Mouse (Mus musculus) stomach, embryonic 16.5 days (tissue): Measurements from ENCODE around the gene Tmem229b. TPM values are rescaled to one million over a fixed set of nuclear protein-coding genes. Genes with fewer than 3 reads are reported as not detected.

ENCODE experiments used
- ATAC-seq: fragments of 200-750 bp; cut with Nextera tagmentation; 2 replicates; pipeline ENCODE4 v1.8.0; 2017; ENCODE audit warnings: moderate number of reproducible peaks, moderate TSS enrichment; ENCODE audit not compliant: insufficient read depth, low FRiP score
- H3K27ac ChIP-seq: fragments of 300-500 bp; sonication (generic); 2 replicates; pipeline ENCODE4 v1.5.1; 2014; ENCODE audit warnings: low read length
- H3K27me3 ChIP-seq: fragments of 300-500 bp; sonication (generic); 2 replicates; pipeline ENCODE4 v1.6.1; 2014; ENCODE audit warnings: low read length, control low read depth, mixed read lengths; ENCODE audit not compliant: control insufficient read depth, insufficient read depth
- H3K36me3 ChIP-seq: fragments of 300-500 bp; sonication (generic); 2 replicates; pipeline ENCODE4 v1.6.1; 2014; ENCODE audit warnings: low read length; ENCODE audit not compliant: control insufficient read depth, insufficient read depth
- H3K4me1 ChIP-seq: fragments of 300-500 bp; sonication (generic); 2 replicates; pipeline ENCODE4 v1.6.1; 2014; ENCODE audit warnings: low read length, control low read depth, mixed read lengths; ENCODE audit not compliant: control insufficient read depth, insufficient read depth
- H3K4me2 ChIP-seq: fragments of 300-500 bp; sonication (generic); 2 replicates; pipeline ENCODE4 v1.6.1; 2014; ENCODE audit warnings: low read depth, low read length, mixed read lengths
- H3K4me3 ChIP-seq: fragments of 300-500 bp; sonication (generic); replicated peaks from 2 replicates; pipeline ENCODE4 v1.5.1; 2014; ENCODE audit warnings: mild to moderate bottlenecking, low read length
- H3K9ac ChIP-seq: fragments of 300-500 bp; sonication (generic); 2 replicates; pipeline ENCODE4 v1.6.1; 2014; ENCODE audit warnings: low read length
- H3K9me3 ChIP-seq: fragments of 300-500 bp; sonication (generic); replicated peaks from 2 replicates; pipeline ENCODE4 v1.6.1; 2016; ENCODE audit warnings: low read length, control low read depth; ENCODE audit not compliant: control insufficient read depth
- WGBS: fragments of 180-500 bp; shearing (Covaris S2); extraction: QIAGEN DNeasy Blood & Tissue Kit; methylation state at CpG from one replicate; pipeline ENCODE4 v1.1.7; 2014; 5-methylcytosine and 5-hydroxymethylcytosine counted together
- polyA plus RNA-seq: library from polyadenylated mRNA; unstranded; fragments of >200 nt; fragmentation: Nextera tagmentation; extraction: Ambion mirVana; gene quantifications from 2 replicates; pipeline ENCODE4 v1.2.1, GENCODE M21; 2015

Gene Tmem229b
- 7.1 and 7.6 TPM in 2 replicates for polyA plus RNA-seq

GRCm38 (mm10) chr12:79007126-79007753, at the start of gene Tmem229b:
Tmem229b (minus strand) TSS chr12:79007627.
- peak within 1 kb of the TSS; percentile 88 for H3K9ac ChIP-seq
- 3% methylated on average over 46 of the region's 49 CpGs for WGBS
- H3K4me2 ChIP-seq, result peak within 1 kb of the TSS; percentile 60
- H3K27me3 ChIP-seq, result no peaks in the 10 kb centered on the region
- H3K4me1 ChIP-seq, result peaks cover 5% of the 10 kb centered on the region; the same call in 1 of the 2 replicates
- peak within 1 kb of the TSS; percentile 93 for H3K4me3 ChIP-seq
- no peaks in the 10 kb centered on the region for H3K36me3 ChIP-seq
- peak; percentile 72 for ATAC-seq
- no peaks in the 10 kb centered on the region for H3K9me3 ChIP-seq
- peak within 1 kb of the TSS; percentile 31 for H3K27ac ChIP-seq

GRCm38 (mm10) chr12:79055276-79055675, 47.8 kb upstream of the Tmem229b start:
- Histone ChIP-seq H3K4me1 (peaks cover 2% of the 10 kb centered on the region), H3K27ac (no peak overlapping the region), H3K9ac (no peak overlapping the region), H3K27me3 (no peaks in the 10 kb centered on the region), H3K36me3 (no peaks in the 10 kb centered on the region), H3K4me2 (no peak overlapping the region), H3K4me3 (no peak overlapping the region), H3K9me3 (no peaks in the 10 kb centered on the region)
- peak; percentile 50; the same call in 1 of the 2 replicates for ATAC-seq
- WGBS, result 82% methylated on average over 7 of the region's 7 CpGs

- 77% methylated on average over 2 of the region's 2 CpGs for WGBS
- Histone ChIP-seq H3K27ac (no peak overlapping the region), H3K4me1 (no peaks in the 10 kb centered on the region), H3K4me3 (no peak overlapping the region), H3K36me3 (no peaks in the 10 kb centered on the region), H3K9me3 (no peaks in the 10 kb centered on the region), H3K4me2 (no peak overlapping the region), H3K27me3 (no peaks in the 10 kb centered on the region), H3K9ac (no peak overlapping the region)
- ATAC-seq, result no peak
Measured at GRCm38 (mm10) chr12:79052073-79052472, 44.6 kb upstream of the Tmem229b start.

- no peaks in the 10 kb centered on the region for H3K27me3 ChIP-seq
- ATAC-seq, result peak; percentile 61; the same call in 1 of the 2 replicates
- no peak overlapping the region for H3K9ac ChIP-seq
- no peak overlapping the region for H3K4me3 ChIP-seq
- H3K36me3 ChIP-seq, result no peaks in the 10 kb centered on the region
- no peaks in the 10 kb centered on the region for H3K9me3 ChIP-seq
- no peaks in the 10 kb centered on the region for H3K4me1 ChIP-seq
- no peak overlapping the region for H3K27ac ChIP-seq
- H3K4me2 ChIP-seq, result no peak overlapping the region
- WGBS, result 72% methylated on average over 3 of the region's 3 CpGs
Measured at GRCm38 (mm10) chr12:79050545-79051212, 43.3 kb upstream of the Tmem229b start.

GRCm38 (mm10) chr12:79049807-79050206, 42.4 kb upstream of the Tmem229b start:
- no peak for ATAC-seq
- Histone ChIP-seq H3K4me1 (no peaks in the 10 kb centered on the region), H3K4me3 (no peak overlapping the region), H3K4me2 (no peak overlapping the region), H3K27ac (no peak overlapping the region), H3K9ac (no peak overlapping the region), H3K36me3 (peaks cover 5% of the 10 kb centered on the region; the same call in 1 of the 2 replicates), H3K27me3 (no peaks in the 10 kb centered on the region), H3K9me3 (no peaks in the 10 kb centered on the region)
- 73% methylated on average over 2 of the region's 2 CpGs for WGBS

GRCm38 (mm10) chr12:79048898-79049297, 41.5 kb upstream of the Tmem229b start:
- Histone ChIP-seq H3K27ac (no peak overlapping the region), H3K4me3 (no peak overlapping the region), H3K27me3 (no peaks in the 10 kb centered on the region), H3K9ac (no peak overlapping the region), H3K4me1 (no peaks in the 10 kb centered on the region), H3K36me3 (peaks cover 7% of the 10 kb centered on the region; the same call in 1 of the 2 replicates), H3K4me2 (no peak overlapping the region), H3K9me3 (no peaks in the 10 kb centered on the region)
- WGBS, result 73% methylated on average over 1 of the region's 1 CpGs
- no peak for ATAC-seq

GRCm38 (mm10) chr12:79047203-79047602, 39.8 kb upstream of the Tmem229b start:
- no peaks in the 10 kb centered on the region for H3K9me3 ChIP-seq
- H3K27me3 ChIP-seq, result no peaks in the 10 kb centered on the region
- H3K4me3 ChIP-seq, result no peak overlapping the region
- ATAC-seq, result peak; percentile 28; the same call in 1 of the 2 replicates
- 80% methylated on average over 7 of the region's 7 CpGs for WGBS
- no peaks in the 10 kb centered on the region for H3K4me1 ChIP-seq
- H3K27ac ChIP-seq, result no peak overlapping the region
- no peak overlapping the region for H3K4me2 ChIP-seq
- peaks cover 7% of the 10 kb centered on the region; the same call in 1 of the 2 replicates for H3K36me3 ChIP-seq
- H3K9ac ChIP-seq, result no peak overlapping the region

GRCm38 (mm10) chr12:79046171-79046570, 38.7 kb upstream of the Tmem229b start:
- Histone ChIP-seq H3K4me1 (no peaks in the 10 kb centered on the region), H3K27ac (no peak overlapping the region), H3K9ac (no peak overlapping the region), H3K36me3 (peaks cover 7% of the 10 kb centered on the region; the same call in 1 of the 2 replicates), H3K4me3 (no peak overlapping the region), H3K9me3 (no peaks in the 10 kb centered on the region), H3K27me3 (no peaks in the 10 kb centered on the region), H3K4me2 (no peak overlapping the region)
- 63% methylated on average over 6 of the region's 6 CpGs for WGBS
- ATAC-seq, result no peak

GRCm38 (mm10) chr12:79044668-79045067, 37.2 kb upstream of the Tmem229b start:
- Histone ChIP-seq H3K36me3 (peaks cover 7% of the 10 kb centered on the region; the same call in 1 of the 2 replicates), H3K4me2 (no peak overlapping the region), H3K27me3 (no peaks in the 10 kb centered on the region), H3K4me1 (peaks cover 2% of the 10 kb centered on the region; the same call in 1 of the 2 replicates), H3K9ac (no peak overlapping the region), H3K9me3 (no peaks in the 10 kb centered on the region), H3K4me3 (no peak overlapping the region), H3K27ac (no peak overlapping the region)
- no peak for ATAC-seq
- WGBS, result 72% methylated on average over 8 of the region's 8 CpGs
